In genomic region chr9:58581283-58581930, GRCm38 (mm10) we compare ENCODE assay signal across 8 mouse cellular contexts. TPM values are rescaled to one million over a fixed set of nuclear protein-coding genes. Genes with fewer than 3 reads are reported as not detected.
DNase-seq lines count a peak whose midpoint lies in the region; ATAC-seq and TF ChIP-seq lines count a peak whose summit lies in the region.

No protein-coding gene starts in this region.

- no peak for TF ChIP-seq RAD21 in CH12.LX (IDR thresholded peaks at IDR 0.05; ENCODE audit: low read depth, low read length)

- ATAC-seq in neural tube, embryonic 15.5 days (ENCODE audit: low FRiP score) = peak; percentile 4
- no peak for ATAC-seq in granulocyte monocyte progenitor cell, adult 5-6 weeks (replicated peaks; ENCODE audit: poor library complexity, severe bottlenecking)

- no peaks in the 10 kb centered on the region for H3K27me3 ChIP-seq in CH12.LX (replicated peaks)
- H3K27me3 ChIP-seq in forebrain, embryonic 10.5 days (ENCODE audit: poor library complexity, severe bottlenecking) = no peaks in the 10 kb centered on the region
- H3K27me3 ChIP-seq in neural tube, embryonic 15.5 days (replicated peaks) = no peaks in the 10 kb centered on the region

- peaks cover 3% of the 10 kb centered on the region for H3K9me3 ChIP-seq in CH12.LX (replicated peaks; ENCODE audit: low read length)
- H3K9me3 ChIP-seq in forebrain, embryonic 10.5 days = no peaks in the 10 kb centered on the region
- H3K9me3 ChIP-seq in neural tube, embryonic 15.5 days (replicated peaks) = no peaks in the 10 kb centered on the region

- no peak for TF ChIP-seq EP300 in CH12.LX (IDR thresholded peaks at IDR 0.05; ENCODE audit: low read length)

- H3K4me1 ChIP-seq in CH12.LX (ENCODE audit: control insufficient read depth in 1 of 2, insufficient read depth in 2 of 2) = peaks cover 2 to 35% of the 10 kb centered on the region in 2 experiments; a peak in 3 of 4 replicates
- peaks cover 23% of the 10 kb centered on the region for H3K4me1 ChIP-seq in forebrain, embryonic 10.5 days
- peaks cover 22% of the 10 kb centered on the region for H3K4me1 ChIP-seq in neural tube, embryonic 15.5 days

- H3K4me3 ChIP-seq in CH12.LX (replicated peaks in 1 of 3; ENCODE audit: low read depth in 2 of 3, low read length in 2 of 3, poor library complexity in 1 of 3) = peak overlapping the region; percentile 32 to 58 (median 46)
- H3K4me3 ChIP-seq in forebrain, embryonic 10.5 days = peak overlapping the region; percentile 96
- peak overlapping the region; percentile 90 for H3K4me3 ChIP-seq in neural tube, embryonic 15.5 days (replicated peaks)

- no peaks in the 10 kb centered on the region for H3K36me3 ChIP-seq in CH12.LX (replicated peaks in 1 of 2; ENCODE audit: control insufficient read depth in 1 of 2, insufficient read depth in 1 of 2, low read length in 1 of 2)
- H3K36me3 ChIP-seq in forebrain, embryonic 10.5 days (replicated peaks) = no peaks in the 10 kb centered on the region
- no peaks in the 10 kb centered on the region for H3K36me3 ChIP-seq in neural tube, embryonic 15.5 days

- peaks cover 14% of the 10 kb centered on the region for H3K79me2 ChIP-seq in CH12.LX (replicated peaks; ENCODE audit: control insufficient read depth, extremely low read depth, insufficient read depth, poor library complexity, severe bottlenecking)

- dilution Hi-C loops in CH12.LX (cut with MboI; ENCODE audit: extremely low pct_ligation_motif_present, extremely low pct_unique_long_range_greater_than_20kb, low sequenced_read_pairs) = no loop called here

- peak overlapping the region; percentile 9; the same call in 1 of the 2 replicates for H3K27ac ChIP-seq in CH12.LX (ENCODE audit: insufficient read depth, low read depth)
- H3K27ac ChIP-seq in forebrain, embryonic 10.5 days = peak overlapping the region; percentile 96
- peak overlapping the region; percentile 87 for H3K27ac ChIP-seq in neural tube, embryonic 15.5 days (replicated peaks)

- WGBS in forebrain, embryonic 10.5 days = 35% methylated on average over 8 of the region's 8 CpGs
- WGBS in neural tube, embryonic 15.5 days = 35% methylated on average over 8 of the region's 8 CpGs

- in situ Hi-C loops in CH12.LX (cut with MboI; ENCODE audit: low pct_ligation_motif_present, low pct_unique_long_range_greater_than_20kb, low sequenced_read_pairs) = loop anchor here (10.0 kb wide), 1 partner anchor 73 kb away; no protein-coding TSS in a partner anchor

- H3K9ac ChIP-seq in CH12.LX (ENCODE audit: insufficient read depth, low read depth) = peak overlapping the region; percentile 70
- H3K9ac ChIP-seq in neural tube, embryonic 15.5 days (replicated peaks) = peak overlapping the region; percentile 67

- no peak for TF ChIP-seq CTCF in CH12.LX (conservative IDR thresholded peaks at IDR 0.05 in 1 of 2, IDR thresholded peaks at IDR 0.05 in 1 of 2; ENCODE audit: low read depth in 2 of 2, low read length in 2 of 2)

- peak; percentile 27 for DNase-seq in heart, adult 8-10 months (ENCODE audit: low spot score)
- DNase-seq in heart, postnatal 4 days = no peak
- peak; percentile 31 for DNase-seq in CH12.LX (ENCODE audit: extremely low read depth)
- no peak for DNase-seq in forebrain, embryonic 10.5 days (ENCODE audit: extremely low spot score, low spot score)
- peak; percentile 7 for DNase-seq in liver
- no peak for DNase-seq in layer of hippocampus, adult 8-10 months (ENCODE audit: low spot score in 2 of 2)

- no peak for TF ChIP-seq POLR2A in CH12.LX (IDR thresholded peaks at IDR 0.05; ENCODE audit: low read depth, low read length)

- peak overlapping the region; percentile 58 for H3K4me2 ChIP-seq in CH12.LX (ENCODE audit: insufficient read depth, low read depth, poor library complexity, severe bottlenecking)
- H3K4me2 ChIP-seq in neural tube, embryonic 15.5 days = peak overlapping the region; percentile 78

TF ChIP-seq in CH12.LX, 34 proteins besides CTCF, POLR2A, EP300 and RAD21:
- TF ChIP-seq RCOR1 (conservative IDR thresholded peaks at IDR 0.05; ENCODE audit: low read depth, low read length) = no peak
- no peak for TF ChIP-seq SMC3 (IDR thresholded peaks at IDR 0.05; ENCODE audit: low read depth, low read length)
- no peak for TF ChIP-seq CHD1 (IDR thresholded peaks at IDR 0.05; ENCODE audit: low read depth, low read length)
- TF ChIP-seq GABPA (IDR thresholded peaks at IDR 0.05; ENCODE audit: insufficient replicate concordance, low read depth, low read length) = no peak
- no peak for TF ChIP-seq TCF12 (IDR thresholded peaks at IDR 0.05; ENCODE audit: low read depth, low read length)
- no peak for TF ChIP-seq CHD2 (IDR thresholded peaks at IDR 0.05; ENCODE audit: low read length)
- TF ChIP-seq JUN (IDR thresholded peaks at IDR 0.05; ENCODE audit: insufficient read depth, low read depth, low read length) = no peak
- no peak for TF ChIP-seq MXI1 (IDR thresholded peaks at IDR 0.05; ENCODE audit: low read depth, low read length)
- no peak for TF ChIP-seq MAZ (IDR thresholded peaks at IDR 0.05; ENCODE audit: low read depth, low read length)
- TF ChIP-seq ZKSCAN1 (IDR thresholded peaks at IDR 0.05; ENCODE audit: borderline replicate concordance, low read depth, low read length) = no peak
- TF ChIP-seq HCFC1 (IDR thresholded peaks at IDR 0.05; ENCODE audit: low read depth, low read length) = no peak
- TF ChIP-seq NELFE (IDR thresholded peaks at IDR 0.05; ENCODE audit: low read depth, low read length) = no peak
- TF ChIP-seq ZC3H11A (IDR thresholded peaks at IDR 0.05; ENCODE audit: low read depth, low read length) = no peak
- TF ChIP-seq ELF1 (IDR thresholded peaks at IDR 0.05; ENCODE audit: low read depth, low read length) = no peak
- no peak for TF ChIP-seq E2F4 (IDR thresholded peaks at IDR 0.05; ENCODE audit: insufficient replicate concordance, low read depth, low read length)
TF ChIP-seq in CH12.LX: peak in this region for 0.

RNA-seq across cellular contexts. Expression of gene Nptn, which starts 0.6 kb away (rescaled TPM):
- 100 to 1,000 TPM; 124 to 138 (median 128) TPM for total RNA-seq in heart, adult 8-10 months (2022)
- total RNA-seq in heart, postnatal 4 days (2021) = 100 to 1,000 TPM; 194 to 206 TPM
- 48.4 and 62.4 TPM in 2 replicates for total RNA-seq in CH12.LX (2012; rRNA removed)
- total RNA-seq in CH12.LX (2014; rRNA removed) = 172 and 175 TPM in 2 replicates
- 118 and 184 TPM in 2 replicates for polyA plus RNA-seq in CH12.LX (2012; ENCODE audit: insufficient read length, low read depth)
- 48.0 and 50.7 TPM in 2 replicates for polyA plus RNA-seq in forebrain, embryonic 10.5 days (2016; fragmentation: Nextera tagmentation; extraction: Ambion mirVana)
- polyA plus RNA-seq in neural tube, embryonic 15.5 days (2015; fragmentation: Nextera tagmentation; extraction: Ambion mirVana) = 214 and 219 TPM in 2 replicates
- total RNA-seq in granulocyte monocyte progenitor cell, adult 5-6 weeks (2014; fragmentation: Nextera tagmentation) = 115 and 137 TPM in 2 replicates
- 99.8 and 121 TPM in 2 replicates for total RNA-seq in granulocyte monocyte progenitor cell, adult 5-6 weeks (2017)
- total RNA-seq in layer of hippocampus, adult 8-10 months (2022) = 100 to 1,000 TPM; 672 to 816 (median 749) TPM

RNA-seq across cellular contexts. Expression of gene Cd276, which starts 26.2 kb away (rescaled TPM):
- 10 to 100 TPM in 1 of 4 experiments, 1 to 10 TPM in 3; 7.0 to 11.4 (median 8.2) TPM for total RNA-seq in heart, adult 8-10 months (2022)
- total RNA-seq in heart, postnatal 4 days (2021) = 10 to 100 TPM; 35.9 to 39.8 TPM
- total RNA-seq in CH12.LX (2012; rRNA removed) = 0.55 and 0.97 TPM in 2 replicates
- total RNA-seq in CH12.LX (2014; rRNA removed) = 0.59 and 0.78 TPM in 2 replicates
- polyA plus RNA-seq in CH12.LX (2012; ENCODE audit: insufficient read length, low read depth) = 1.3 and 4.3 TPM in 2 replicates
- 31.7 and 32.8 TPM in 2 replicates for polyA plus RNA-seq in forebrain, embryonic 10.5 days (2016; fragmentation: Nextera tagmentation; extraction: Ambion mirVana)
- 30.3 and 33.6 TPM in 2 replicates for polyA plus RNA-seq in neural tube, embryonic 15.5 days (2015; fragmentation: Nextera tagmentation; extraction: Ambion mirVana)
- not detected in 2 replicates for total RNA-seq in granulocyte monocyte progenitor cell, adult 5-6 weeks (2014; fragmentation: Nextera tagmentation)
- not detected in 2 replicates for total RNA-seq in granulocyte monocyte progenitor cell, adult 5-6 weeks (2017)
- total RNA-seq in layer of hippocampus, adult 8-10 months (2022) = 1 to 10 TPM; 6.7 to 8.6 (median 7.7) TPM

Comparison
In these comparisons a context has a peak if more than half of its experiments do, and no peak if none do; other contexts are left out.
1. DNase-seq: peak in heart, adult 8-10 months (single experiment), CH12.LX (single experiment) and liver (single experiment); none in heart, postnatal 4 days (single experiment), forebrain, embryonic 10.5 days (single experiment) and layer of hippocampus, adult 8-10 months (0 of 2).
2. H3K27ac ChIP-seq: peak in every context shown above with its lines; median percentile 96 in forebrain, embryonic 10.5 days; 87 in neural tube, embryonic 15.5 days; 9 in CH12.LX.
3. H3K4me3 ChIP-seq: peak in every context shown above with its lines; median percentile 96 in forebrain, embryonic 10.5 days; 90 in neural tube, embryonic 15.5 days; 46 in CH12.LX.